Mouse (Mus musculus) MEL (cell line): Measurements from ENCODE around the gene Rnd2. TPM values are rescaled to one million over a fixed set of nuclear protein-coding genes. Genes with fewer than 3 reads are reported as not detected.

Experiments
- DNase-seq: peaks from one replicate; pipeline ENCODE4 v3.0.0; 2011; ENCODE audit warnings: low read depth, low spot score
- H3K27ac ChIP-seq: 2 replicates; pipeline ENCODE4 v1.5.1; 2012; ENCODE audit warnings: low read depth, mild to moderate bottlenecking, control low read depth, low read length, moderate library complexity; ENCODE audit not compliant: control insufficient read depth
- H3K27me3 ChIP-seq, 2 experiments: fragments of 150-350 bp in 1 of 2; sonication (generic) in 1 of 2; 2 replicates each; pipeline ENCODE4 v1.6.1; 2012; ENCODE audit warnings: low read length in 2 of 2, mild to moderate bottlenecking in 2 of 2, improper control_type of control experiment in 1 of 2, moderate library complexity in 1 of 2; ENCODE audit not compliant: insufficient read depth in 2 of 2, control insufficient read depth in 1 of 2
- H3K36me3 ChIP-seq, 2 experiments: 2 replicates each; pipeline ENCODE4 v1.6.1; 2012 to 2014; ENCODE audit warnings: low read length in 2 of 2, improper control_type of control experiment in 1 of 2, inconsistent platforms in 1 of 2, mild to moderate bottlenecking in 1 of 2; ENCODE audit not compliant: insufficient read depth in 2 of 2, control insufficient read depth in 1 of 2
- H3K4me1 ChIP-seq, 2 experiments: fragments of 150-350 bp in 1 of 2; sonication (generic) in 1 of 2; 2 replicates each; pipeline ENCODE4 v1.6.1; 2012; ENCODE audit warnings: low read length in 2 of 2, improper control_type of control experiment in 1 of 2, mild to moderate bottlenecking in 1 of 2; ENCODE audit not compliant: insufficient read depth in 2 of 2, control insufficient read depth in 1 of 2
- H3K4me3 ChIP-seq, 2 experiments: fragments of 150-350 bp in 1 of 2; sonication (generic) in 1 of 2; 2 replicates each; pipeline ENCODE4 v1.5.1; 2012; ENCODE audit warnings: low read depth in 2 of 2, low read length in 2 of 2, mild to moderate bottlenecking in 2 of 2, moderate library complexity in 2 of 2, control low read depth in 1 of 2, improper control_type of control experiment in 1 of 2; ENCODE audit not compliant: control insufficient read depth in 1 of 2, insufficient read depth in 1 of 2
- H3K79me2 ChIP-seq: 2 replicates; pipeline ENCODE4 v1.6.1; 2012; ENCODE audit warnings: mild to moderate bottlenecking, low read length, moderate library complexity; ENCODE audit not compliant: control insufficient read depth, poor library complexity, insufficient read depth
- H3K9ac ChIP-seq: 2 replicates; pipeline ENCODE4 v1.6.1; 2012; ENCODE audit warnings: low read depth, mild to moderate bottlenecking, control low read depth, low read length, moderate library complexity; ENCODE audit not compliant: control insufficient read depth, poor library complexity, severe bottlenecking
- H3K9me3 ChIP-seq: fragments of 150-350 bp; sonication (generic); replicated peaks from 2 replicates; pipeline ENCODE4 v1.6.1; 2012; ENCODE audit warnings: mild to moderate bottlenecking, low read length, improper control_type of control experiment, moderate library complexity; ENCODE audit not compliant: insufficient read depth
- BHLHE40 ChIP-seq: IDR thresholded peaks from 2 replicates; pipeline ENCODE4 v1.6.1; 2012; ENCODE audit warnings: low read depth, mild to moderate bottlenecking, inconsistent platforms, low read length, improper control_type of control experiment, borderline replicate concordance
- CHD1 ChIP-seq: IDR thresholded peaks from 2 replicates; pipeline ENCODE4 v1.6.1; 2012; ENCODE audit warnings: low read depth, mild to moderate bottlenecking, inconsistent platforms, low read length, improper control_type of control experiment
- CTCF ChIP-seq, 3 experiments: IDR thresholded peaks in 2 of 3; conservative IDR thresholded peaks in 1 of 3; 2 replicates each; pipeline ENCODE4 v1.5.1; 2011 to 2012; ENCODE audit warnings: low read length in 3 of 3, low read depth in 2 of 3, mild to moderate bottlenecking in 2 of 3, improper control_type of control experiment in 1 of 3, inconsistent platforms in 1 of 3, mixed read lengths in 1 of 3, moderate library complexity in 1 of 3; ENCODE audit not compliant: control insufficient read depth in 1 of 3, insufficient read depth in 1 of 3, poor library complexity in 1 of 3, severe bottlenecking in 1 of 3
- ETS1 ChIP-seq: IDR thresholded peaks from 2 replicates; pipeline ENCODE4 v1.6.1; 2012; ENCODE audit warnings: low read depth, mild to moderate bottlenecking, inconsistent platforms, low read length, improper control_type of control experiment, moderate library complexity
- GABPA ChIP-seq: IDR thresholded peaks from 2 replicates; pipeline ENCODE4 v1.6.1; 2012; ENCODE audit warnings: low read depth, mild to moderate bottlenecking, inconsistent platforms, low read length, improper control_type of control experiment, moderate library complexity
- KAT2A ChIP-seq: conservative IDR thresholded peaks from 2 replicates; pipeline ENCODE4 v1.6.1; 2012; ENCODE audit warnings: low read depth, low read length, improper control_type of control experiment, inconsistent platforms
- MAFK ChIP-seq: IDR thresholded peaks from 2 replicates; pipeline ENCODE4 v1.6.1; 2011; ENCODE audit warnings: low read depth, mild to moderate bottlenecking, low read length, improper control_type of control experiment, borderline replicate concordance
- MAZ ChIP-seq: IDR thresholded peaks from 2 replicates; pipeline ENCODE4 v1.6.1; 2012; ENCODE audit warnings: low read depth, mild to moderate bottlenecking, inconsistent platforms, low read length, improper control_type of control experiment
- MEF2A ChIP-seq: IDR thresholded peaks from 2 replicates; pipeline ENCODE4 v1.6.1; 2014; ENCODE audit warnings: low read depth, mild to moderate bottlenecking, inconsistent platforms, low read length, improper control_type of control experiment; ENCODE audit not compliant: poor library complexity, insufficient replicate concordance, severe bottlenecking; ENCODE audit errors: extremely low read depth
- MYB ChIP-seq: IDR thresholded peaks from 2 replicates; pipeline ENCODE4 v1.6.1; 2011; ENCODE audit warnings: mild to moderate bottlenecking, low read depth, low read length, improper control_type of control experiment
- MYC ChIP-seq: IDR thresholded peaks from 2 replicates; pipeline ENCODE4 v1.6.1; 2011; ENCODE audit warnings: low read depth, mild to moderate bottlenecking, low read length, improper control_type of control experiment, moderate library complexity
- NRF1 ChIP-seq: IDR thresholded peaks from 2 replicates; pipeline ENCODE4 v1.6.1; 2014; ENCODE audit warnings: low read depth, mild to moderate bottlenecking, inconsistent platforms, low read length, improper control_type of control experiment, moderate library complexity; ENCODE audit not compliant: poor library complexity, insufficient read depth, severe bottlenecking
- POLR2A ChIP-seq, 2 experiments: IDR thresholded peaks; 2 replicates each; pipeline ENCODE4 v1.6.1; 2011 to 2012; ENCODE audit warnings: low read length in 2 of 2, mild to moderate bottlenecking in 2 of 2, control low read depth in 1 of 2, improper control_type of control experiment in 1 of 2, low read depth in 1 of 2, moderate library complexity in 1 of 2; ENCODE audit not compliant: control insufficient read depth in 1 of 2, insufficient read depth in 1 of 2, poor library complexity in 1 of 2
- POLR2AphosphoS2 ChIP-seq: IDR thresholded peaks from 2 replicates; pipeline ENCODE4 v1.6.1; 2011; ENCODE audit warnings: low read length, improper control_type of control experiment
- RAD21 ChIP-seq: IDR thresholded peaks from 2 replicates; pipeline ENCODE4 v1.6.1; 2011; ENCODE audit warnings: mild to moderate bottlenecking, low read depth, low read length, improper control_type of control experiment
- SIN3A ChIP-seq: IDR thresholded peaks from 2 replicates; pipeline ENCODE4 v1.6.1; 2012; ENCODE audit warnings: low read length, improper control_type of control experiment, inconsistent platforms
- SMC3 ChIP-seq: IDR thresholded peaks from 2 replicates; pipeline ENCODE4 v1.6.1; 2011; ENCODE audit warnings: low read depth, low read length, improper control_type of control experiment
- TCF12 ChIP-seq: IDR thresholded peaks from 2 replicates; pipeline ENCODE4 v1.6.1; 2014; ENCODE audit warnings: low read depth, mild to moderate bottlenecking, inconsistent platforms, low read length, improper control_type of control experiment, moderate library complexity
- USF1 ChIP-seq: IDR thresholded peaks from 2 replicates; pipeline ENCODE4 v1.6.1; 2014; ENCODE audit warnings: low read depth, mild to moderate bottlenecking, inconsistent platforms, low read length, improper control_type of control experiment, moderate library complexity
- ZC3H11A ChIP-seq: IDR thresholded peaks from 2 replicates; pipeline ENCODE4 v1.6.1; 2012; ENCODE audit warnings: low read depth, mild to moderate bottlenecking, inconsistent platforms, low read length, improper control_type of control experiment
- ZNF384 ChIP-seq: IDR thresholded peaks from 2 replicates; pipeline ENCODE4 v1.6.1; 2012; ENCODE audit warnings: low read depth, mild to moderate bottlenecking, inconsistent platforms, low read length, improper control_type of control experiment
- polyA plus RNA-seq, 2 experiments: library from polyadenylated mRNA; stranded (reverse) in 1 of 2; unstranded in 1 of 2; fragments of >175 nt in 1 of 2; fragments of >200 nt in 1 of 2; gene quantifications; 2 replicates each; pipeline versions ENCODE4 v1.2.1 to v1.2.4; 2012; ENCODE audit warnings: low replicate concordance in 2 of 2, low read depth in 1 of 2; ENCODE audit not compliant: insufficient read length in 2 of 2, insufficient read depth in 1 of 2, missing spikeins in 1 of 2
- total RNA-seq: library from RNA; depleted of rRNA; stranded (reverse); fragments of 300-350 nt; gene quantifications from 2 replicates; pipeline ENCODE4 v1.2.3, GENCODE M21; 2012

Rnd2 gene
- total and polyA plus RNA-seq, 3 experiments = 4.2 to 18.6 TPM; not detected in 1

- TF ChIP-seq MEF2A = no peak
- TF ChIP-seq RAD21 = peak; percentile 82
- TF ChIP-seq ZNF384 = no peak; the same call in 1 of the 2 replicates
- TF ChIP-seq CTCF (IDR thresholded peaks at IDR 0.05 in 2 of 3, conservative IDR thresholded peaks at IDR 0.05 in 1 of 3; ENCODE audit: control insufficient read depth in 1 of 3, insufficient read depth in 1 of 3, low read depth in 2 of 3, low read length in 3 of 3, poor library complexity in 1 of 3, severe bottlenecking in 1 of 3) = peak; percentile 41 to 91 (median 89)
Measured at GRCm38 (mm10) chr11:101467477-101468262, 2.9 kb downstream of the Rnd2 start (continued).

GRCm38 (mm10) chr11:101468263-101468688, 3.5 kb downstream of the Rnd2 start:
- no peak overlapping the region for H3K27ac ChIP-seq
- H3K36me3 ChIP-seq = peaks cover 0 to 19% of the 10 kb centered on the region in 2 experiments; a peak in 2 of 4 replicates
- H3K9ac ChIP-seq = peak overlapping the region; percentile 66
- no peak for TF ChIP-seq TCF12
- peak in 1 of 2 experiments; percentile 58; a peak in 1 of 4 replicates for TF ChIP-seq POLR2A (IDR thresholded peaks at IDR 0.05; ENCODE audit: control insufficient read depth in 1 of 2, insufficient read depth in 1 of 2, low read depth in 1 of 2, low read length in 2 of 2, poor library complexity in 1 of 2)
- H3K4me1 ChIP-seq = peaks cover 6 to 24% of the 10 kb centered on the region in 2 experiments
- H3K9me3 ChIP-seq = no peaks in the 10 kb centered on the region
- peaks cover 6% of the 10 kb centered on the region; the same call in 1 of the 2 replicates for H3K79me2 ChIP-seq
- H3K27me3 ChIP-seq = no peaks in the 10 kb centered on the region
- H3K4me3 ChIP-seq = peak overlapping the region; percentile 61 to 78
- DNase-seq = peak; percentile 46

DNA sequence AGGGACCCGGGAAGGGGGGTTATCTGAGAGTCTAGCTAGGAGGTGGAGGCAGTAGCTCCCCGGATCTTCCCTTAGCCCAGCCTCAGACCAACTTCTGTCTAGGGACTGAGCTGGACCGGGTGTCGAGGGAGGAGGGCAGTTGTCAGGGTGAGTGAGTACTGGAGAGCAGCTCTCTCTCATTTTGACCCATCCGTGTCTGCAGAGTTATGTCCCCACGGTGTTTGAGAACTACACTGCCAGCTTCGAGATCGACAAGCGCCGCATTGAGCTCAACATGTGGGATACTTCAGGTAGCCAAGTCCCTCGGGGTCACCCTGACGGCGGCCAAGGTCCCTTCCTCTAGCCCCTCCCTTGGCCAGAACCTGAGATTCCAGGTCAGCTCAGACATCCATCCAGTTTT, 3.9 kb downstream of the Rnd2 start:
- peaks cover 5 to 20% of the 10 kb centered on the region in 2 experiments for H3K4me1 ChIP-seq
- TF ChIP-seq CHD1 (no peak), MYC (no peak), POLR2AphosphoS2 (no peak), SMC3 (no peak), MYB (no peak), MAZ (no peak), ZC3H11A (no peak), GABPA (no peak), USF1 (no peak), POLR2A (IDR thresholded peaks at IDR 0.05; ENCODE audit: control insufficient read depth in 1 of 2, insufficient read depth in 1 of 2, low read depth in 1 of 2, low read length in 2 of 2, poor library complexity in 1 of 2) (no peak), MAFK (no peak), ETS1 (no peak), TCF12 (no peak), BHLHE40 (no peak), MEF2A (no peak), NRF1 (no peak), KAT2A (no peak), SIN3A (no peak)
- H3K27me3 ChIP-seq = no peaks in the 10 kb centered on the region
- DNase-seq = no peak
- no peaks in the 10 kb centered on the region for H3K9me3 ChIP-seq
- H3K79me2 ChIP-seq = peaks cover 6% of the 10 kb centered on the region; the same call in 1 of the 2 replicates
- peaks cover 0 to 14% of the 10 kb centered on the region in 2 experiments; a peak in 2 of 4 replicates for H3K36me3 ChIP-seq
- peak overlapping the region; percentile 61 to 78; a peak in 3 of 4 replicates for H3K4me3 ChIP-seq
- H3K9ac ChIP-seq = peak overlapping the region; percentile 66
- H3K27ac ChIP-seq = no peak overlapping the region
